Mouse (Mus musculus) intestine, postnatal 0 days (tissue): Measurements from ENCODE around the gene Amph. TPM values are rescaled to one million over a fixed set of nuclear protein-coding genes. Genes with fewer than 3 reads are reported as not detected.
A peak's percentile ranks its signal among the peaks of the same experiment; 100 is the strongest.

Experiments used
- ATAC-seq: fragments of 200-750 bp; cut with Nextera tagmentation; 2 replicates; pipeline ENCODE4 v1.8.0; 2017; ENCODE audit warnings: mild to moderate bottlenecking, moderate TSS enrichment, moderate library complexity
- H3K27ac ChIP-seq: fragments of 300-500 bp; sonication (generic); 2 replicates; pipeline ENCODE4 v1.5.1; 2014; ENCODE audit warnings: mild to moderate bottlenecking, low read depth, low read length, moderate library complexity
- H3K27me3 ChIP-seq: fragments of 300-500 bp; sonication (generic); replicated peaks from 2 replicates; pipeline ENCODE4 v1.6.1; 2014; ENCODE audit warnings: low read length, mixed read lengths; ENCODE audit not compliant: control insufficient read depth, insufficient read depth
- H3K36me3 ChIP-seq: fragments of 300-500 bp; sonication (generic); 2 replicates; pipeline ENCODE4 v1.6.1; 2014; ENCODE audit warnings: mild to moderate bottlenecking, moderate library complexity; ENCODE audit not compliant: control insufficient read depth, insufficient read depth
- H3K4me1 ChIP-seq: fragments of 300-500 bp; sonication (generic); replicated peaks from 2 replicates; pipeline ENCODE4 v1.6.1; 2014; ENCODE audit warnings: antibody characterized with exemption, low read length, mixed read lengths; ENCODE audit not compliant: control insufficient read depth, insufficient read depth
- H3K4me2 ChIP-seq: fragments of 300-500 bp; sonication (generic); replicated peaks from 2 replicates; pipeline ENCODE4 v1.6.1; 2014; ENCODE audit warnings: low read depth, mild to moderate bottlenecking, moderate library complexity
- H3K4me3 ChIP-seq: fragments of 300-500 bp; sonication (generic); 2 replicates; pipeline ENCODE4 v1.5.1; 2014; ENCODE audit warnings: low read depth, low read length
- H3K9ac ChIP-seq: fragments of 300-500 bp; sonication (generic); 2 replicates; pipeline ENCODE4 v1.6.1; 2014; ENCODE audit warnings: mild to moderate bottlenecking, low read depth, low read length
- H3K9me3 ChIP-seq: fragments of 300-500 bp; sonication (generic); 2 replicates; pipeline ENCODE4 v1.6.1; 2016; ENCODE audit warnings: mixed run types; ENCODE audit not compliant: control insufficient read depth
- CTCF ChIP-seq: sonication (generic); IDR thresholded peaks from 2 replicates; pipeline ENCODE4 v1.5.1; 2016; ENCODE audit warnings: low read depth, mild to moderate bottlenecking, control low read depth, antibody characterized with exemption, moderate library complexity
- WGBS: fragments of 180-500 bp; shearing (Covaris S2); extraction: QIAGEN DNeasy Blood & Tissue Kit; methylation state at CpG from one replicate; pipeline ENCODE4 v1.1.7; 2014; 5-methylcytosine and 5-hydroxymethylcytosine counted together
- polyA plus RNA-seq: library from polyadenylated mRNA; unstranded; fragments of >200 nt; fragmentation: Nextera tagmentation; extraction: Ambion mirVana; gene quantifications from 2 replicates; pipeline ENCODE4 v1.2.1, GENCODE M21; 2015

The Amph gene
- polyA plus RNA-seq, 1 experiment from 2014 or later, result 1.5 TPM

DNA sequence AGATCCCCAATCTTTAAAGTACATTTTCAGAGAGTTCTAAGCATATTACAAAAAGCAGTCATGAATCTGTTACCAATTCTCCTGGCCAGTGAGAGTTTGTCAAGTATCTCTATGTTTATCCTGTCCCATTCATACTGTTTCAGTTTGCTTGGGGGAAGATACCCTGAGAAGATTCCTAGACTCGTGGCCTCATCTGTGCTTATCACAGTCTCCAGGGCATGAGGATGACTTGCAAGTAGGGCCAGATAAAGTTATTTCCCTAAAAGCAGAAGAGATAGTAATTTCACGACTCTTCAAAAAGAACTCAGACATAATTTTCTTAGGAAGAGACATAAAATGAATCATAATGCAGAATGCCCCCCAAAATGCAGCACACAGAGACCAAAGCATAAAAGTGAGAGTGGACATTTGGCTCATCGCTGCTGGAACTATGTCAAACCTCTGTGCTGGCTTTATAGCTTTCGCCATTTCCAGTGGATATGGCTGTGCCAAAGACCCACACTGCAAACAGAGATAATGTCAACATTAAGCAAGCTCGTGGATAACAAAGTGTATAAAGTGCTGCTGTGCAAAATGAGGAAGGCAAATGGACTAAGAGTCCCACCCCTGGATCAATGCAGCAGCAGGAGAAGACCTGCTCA, 179.0 kb downstream of the Amph start:
- no peak for ATAC-seq
- Histone ChIP-seq H3K27me3 (no peaks in the 10 kb centered on the region), H3K36me3 (no peaks in the 10 kb centered on the region), H3K4me1 (no peaks in the 10 kb centered on the region), H3K9ac (no peak overlapping the region), H3K4me2 (no peak overlapping the region), H3K4me3 (no peak overlapping the region), H3K9me3 (no peaks in the 10 kb centered on the region), H3K27ac (no peak overlapping the region)
- 51% methylated on average over 5 of the region's 5 CpGs for WGBS
- no peak for TF ChIP-seq CTCF

DNA sequence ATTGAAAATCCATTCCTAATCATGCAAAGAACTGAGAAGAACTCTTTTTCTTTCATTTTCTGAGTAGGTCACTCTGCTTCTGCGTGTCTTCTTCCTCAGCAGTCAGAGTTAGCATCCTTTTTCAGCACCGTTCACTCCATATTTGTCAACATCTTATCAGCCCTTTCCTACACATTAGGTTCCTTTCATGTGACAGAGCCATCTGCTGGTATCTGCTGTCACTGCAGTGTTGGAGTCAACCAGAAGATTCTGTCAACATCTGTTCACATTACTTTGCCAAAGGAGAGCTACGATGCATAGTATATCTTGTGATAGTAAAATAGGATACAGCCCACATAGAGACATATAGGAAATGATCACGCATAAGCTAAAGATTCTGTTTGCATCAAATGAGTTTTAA, 185.8 kb downstream of the Amph start:
- Histone ChIP-seq H3K4me1 (no peaks in the 10 kb centered on the region), H3K9ac (no peak overlapping the region), H3K27me3 (no peaks in the 10 kb centered on the region), H3K27ac (no peak overlapping the region), H3K4me3 (no peak overlapping the region), H3K4me2 (no peak overlapping the region), H3K36me3 (no peaks in the 10 kb centered on the region), H3K9me3 (no peaks in the 10 kb centered on the region)
- WGBS, result 34% methylated on average over 4 of the region's 4 CpGs
- peak; percentile 77 for TF ChIP-seq CTCF
- ATAC-seq, result no peak

DNA sequence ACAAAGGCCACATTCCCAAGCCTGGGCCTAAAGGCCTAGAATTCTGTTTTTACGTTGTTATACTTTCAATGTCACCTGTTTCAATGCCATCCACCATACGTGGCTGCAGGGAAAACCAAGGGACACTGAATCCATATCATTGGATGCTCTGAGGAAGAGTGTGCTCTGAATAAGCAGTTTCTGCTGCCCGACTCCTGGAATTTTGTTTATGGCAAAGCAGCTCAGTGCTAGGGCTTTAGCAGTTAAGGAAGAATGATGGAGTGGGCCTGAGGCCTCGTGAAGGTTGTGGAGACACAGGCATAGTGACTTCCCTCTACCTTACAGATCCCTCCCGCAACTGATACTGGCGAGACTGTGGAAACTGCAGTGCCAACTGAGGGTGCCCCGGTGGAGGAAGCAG, 189.2 kb downstream of the Amph start:
- no peaks in the 10 kb centered on the region for H3K36me3 ChIP-seq
- H3K4me3 ChIP-seq, result no peak overlapping the region
- no peak overlapping the region for H3K9ac ChIP-seq
- no peak overlapping the region for H3K4me2 ChIP-seq
- no peaks in the 10 kb centered on the region for H3K4me1 ChIP-seq
- H3K9me3 ChIP-seq, result no peaks in the 10 kb centered on the region
- no peak for ATAC-seq
- H3K27me3 ChIP-seq, result no peaks in the 10 kb centered on the region
- WGBS, result 68% methylated on average over 7 of the region's 7 CpGs
- no peak overlapping the region for H3K27ac ChIP-seq
- no peak for TF ChIP-seq CTCF

DNA sequence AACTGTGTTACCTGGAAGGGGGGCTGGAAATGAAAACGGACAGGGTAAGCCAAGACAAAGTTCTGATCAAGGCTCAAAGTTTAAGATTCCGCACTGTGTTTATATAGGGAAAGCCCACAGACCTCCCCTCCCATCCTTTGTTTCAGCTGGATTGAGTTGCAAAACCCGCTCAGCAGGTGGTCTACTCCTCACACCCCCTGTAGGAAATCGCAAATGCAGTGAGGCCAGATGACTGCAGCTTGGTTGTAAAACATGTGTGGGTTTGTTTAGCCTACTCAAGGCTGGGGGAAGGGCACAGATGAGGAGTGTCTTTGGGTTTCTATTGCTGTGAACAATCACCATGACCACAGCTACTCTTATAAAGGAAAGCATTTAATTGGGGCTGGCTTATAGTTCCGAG, 189.9 kb downstream of the Amph start:
- no peak for TF ChIP-seq CTCF
- no peak overlapping the region for H3K27ac ChIP-seq
- no peak overlapping the region for H3K9ac ChIP-seq
- ATAC-seq, result no peak
- no peak overlapping the region for H3K4me2 ChIP-seq
- H3K27me3 ChIP-seq, result no peaks in the 10 kb centered on the region
- H3K36me3 ChIP-seq, result no peaks in the 10 kb centered on the region
- H3K9me3 ChIP-seq, result no peaks in the 10 kb centered on the region
- H3K4me3 ChIP-seq, result no peak overlapping the region
- 33% methylated on average over 5 of the region's 5 CpGs for WGBS
- H3K4me1 ChIP-seq, result no peaks in the 10 kb centered on the region

DNA sequence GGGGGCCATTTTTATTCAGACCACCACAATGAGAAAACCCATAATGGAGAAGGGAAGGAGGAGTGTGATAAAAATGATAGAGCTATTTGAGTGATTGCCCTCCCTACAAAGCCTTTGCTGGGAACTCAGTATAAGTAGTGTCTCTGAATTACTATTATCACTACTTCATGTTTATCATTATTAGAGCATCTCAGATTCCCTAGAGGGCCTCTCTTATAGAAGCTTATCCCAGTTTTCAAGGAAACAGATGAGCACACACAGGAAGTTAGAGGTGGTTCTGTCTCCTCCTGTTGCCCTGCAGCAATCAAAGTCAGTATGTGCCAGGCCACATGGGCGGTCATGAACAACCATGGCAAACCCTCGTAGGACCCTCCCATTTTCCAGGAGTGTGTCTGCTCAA, 190.5 kb downstream of the Amph start:
- Histone ChIP-seq H3K4me1 (no peaks in the 10 kb centered on the region), H3K36me3 (no peaks in the 10 kb centered on the region), H3K4me3 (no peak overlapping the region), H3K9ac (no peak overlapping the region), H3K9me3 (no peaks in the 10 kb centered on the region), H3K27me3 (no peaks in the 10 kb centered on the region), H3K4me2 (no peak overlapping the region), H3K27ac (no peak overlapping the region)
- no peak for TF ChIP-seq CTCF
- WGBS, result 94% methylated on average over 2 of the region's 2 CpGs
- no peak for ATAC-seq

DNA sequence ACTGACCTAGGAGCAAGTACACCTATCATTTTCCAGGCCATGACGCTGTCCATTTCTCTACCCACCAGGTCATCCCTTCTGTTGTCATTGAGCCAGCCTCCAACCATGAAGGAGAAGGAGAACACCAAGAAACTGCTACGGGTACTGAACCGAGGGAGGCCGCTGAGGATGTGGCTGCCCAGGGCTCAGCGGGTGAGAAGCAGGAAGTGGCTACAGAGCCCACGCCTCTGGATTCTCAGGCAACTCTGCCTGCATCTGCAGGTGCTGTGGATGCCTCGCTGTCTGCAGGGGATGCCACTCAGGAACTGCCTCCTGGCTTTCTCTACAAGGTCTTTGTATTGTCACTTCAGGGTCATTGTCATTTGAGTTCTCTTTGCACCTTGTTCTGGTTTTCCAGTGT, 191.1 kb downstream of the Amph start:
- Histone ChIP-seq H3K36me3 (no peaks in the 10 kb centered on the region), H3K4me2 (no peak overlapping the region), H3K4me3 (no peak overlapping the region), H3K4me1 (no peaks in the 10 kb centered on the region), H3K9me3 (no peaks in the 10 kb centered on the region), H3K9ac (no peak overlapping the region), H3K27ac (no peak overlapping the region), H3K27me3 (no peaks in the 10 kb centered on the region)
- no peak for ATAC-seq
- TF ChIP-seq CTCF, result no peak
- WGBS, result 82% methylated on average over 7 of the region's 7 CpGs

DNA sequence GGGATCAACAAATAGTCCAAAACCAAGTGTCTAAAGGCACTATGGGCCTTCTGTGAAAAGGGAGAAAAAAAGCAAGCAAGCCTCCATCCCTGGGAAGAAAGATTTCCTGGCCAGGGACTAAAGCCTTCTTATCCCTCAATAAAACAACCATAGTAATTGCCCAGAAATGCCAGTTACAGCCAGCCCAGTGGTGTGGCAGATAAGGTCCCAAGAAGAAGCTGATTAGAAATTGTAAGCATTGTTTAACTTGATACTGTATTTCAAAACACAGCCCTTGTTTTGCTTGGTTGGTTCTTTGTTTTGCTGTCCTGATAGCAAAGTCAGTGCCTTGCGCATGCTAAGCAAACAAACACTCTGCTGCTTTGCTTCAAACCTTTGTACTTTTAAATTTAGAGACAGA, 191.8 kb downstream of the Amph start:
- 56% methylated on average over 1 of the region's 1 CpGs for WGBS
- Histone ChIP-seq H3K27me3 (no peaks in the 10 kb centered on the region), H3K4me2 (no peak overlapping the region), H3K9me3 (no peaks in the 10 kb centered on the region), H3K4me3 (no peak overlapping the region), H3K27ac (no peak overlapping the region), H3K4me1 (no peaks in the 10 kb centered on the region), H3K36me3 (no peaks in the 10 kb centered on the region), H3K9ac (no peak overlapping the region)
- no peak for ATAC-seq
- no peak for TF ChIP-seq CTCF
